Mouse (Mus musculus) neural tube, embryonic 12.5 days (tissue): ENCODE results near the gene Prr3. TPM values are rescaled to one million over a fixed set of nuclear protein-coding genes. Genes with fewer than 3 reads are reported as not detected.
"Not testable (repeated sequence)": the region's sequence is repeated elsewhere in the genome, so short reads cannot be mapped to it uniquely, and the experiment has no call there.

ENCODE experiments used
- ATAC-seq: fragments of 200-750 bp; cut with Nextera tagmentation; 2 replicates; pipeline ENCODE4 v1.8.0; 2017; ENCODE audit warnings: low read depth, mild to moderate bottlenecking, moderate TSS enrichment, moderate library complexity; ENCODE audit not compliant: low FRiP score
- H3K27ac ChIP-seq: fragments of 300-500 bp; sonication (generic); 2 replicates; pipeline ENCODE4 v1.5.1; 2016
- H3K27me3 ChIP-seq: fragments of 300-500 bp; sonication (generic); replicated peaks from 2 replicates; pipeline ENCODE4 v1.6.1; 2016; ENCODE audit warnings: mild to moderate bottlenecking
- H3K36me3 ChIP-seq: fragments of 300-500 bp; sonication (generic); 2 replicates; pipeline ENCODE4 v1.6.1; 2016; ENCODE audit warnings: mild to moderate bottlenecking
- H3K4me1 ChIP-seq: fragments of 300-500 bp; sonication (generic); 2 replicates; pipeline ENCODE4 v1.6.1; 2016
- H3K4me2 ChIP-seq: fragments of 300-500 bp; sonication (generic); replicated peaks from 2 replicates; pipeline ENCODE4 v1.6.1; 2016; ENCODE audit warnings: mild to moderate bottlenecking
- H3K4me3 ChIP-seq: fragments of 300-500 bp; sonication (generic); 2 replicates; pipeline ENCODE4 v1.5.1; 2016
- H3K9ac ChIP-seq: fragments of 300-500 bp; sonication (generic); 2 replicates; pipeline ENCODE4 v1.6.1; 2016; ENCODE audit warnings: mild to moderate bottlenecking
- H3K9me3 ChIP-seq: fragments of 300-500 bp; sonication (generic); 2 replicates; pipeline ENCODE4 v1.6.1; 2016; ENCODE audit warnings: mild to moderate bottlenecking
- WGBS: fragments of 180-500 bp; shearing (Covaris S2); methylation state at CpG from one replicate; pipeline ENCODE4 v1.1.7; 2016; 5-methylcytosine and 5-hydroxymethylcytosine counted together
- polyA plus RNA-seq: library from polyadenylated mRNA; unstranded; fragments of >200 nt; fragmentation: Nextera tagmentation; extraction: Ambion mirVana; gene quantifications from 2 replicates; pipeline ENCODE4 v1.2.1, GENCODE M21; 2016

Prr3 gene
- polyA plus RNA-seq, 1 experiment from 2014 or later = 50.9 TPM

DNA sequence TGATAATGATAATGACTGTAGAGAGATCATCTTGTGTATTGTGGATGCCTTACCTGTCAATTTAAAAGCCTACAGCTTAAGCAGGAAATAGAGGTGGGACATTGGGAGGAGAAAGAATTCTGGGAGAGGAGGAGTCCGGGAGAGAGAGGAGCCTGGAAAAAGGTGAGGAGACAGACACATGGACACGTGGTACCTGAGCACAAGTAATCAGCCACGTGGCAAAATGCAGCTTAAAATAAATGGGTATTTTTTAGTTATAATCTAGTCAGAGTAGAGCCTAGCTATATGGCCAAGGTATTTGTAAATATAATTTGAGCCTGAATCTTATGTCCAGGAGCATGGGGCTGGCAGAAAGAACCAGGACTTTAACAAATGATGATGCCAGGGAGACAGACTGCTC, 39.5 kb upstream of the Prr3 start:
- Histone ChIP-seq H3K9me3 (no peaks in the 10 kb centered on the region), H3K36me3 (peaks cover 7% of the 10 kb centered on the region), H3K4me1 (no peaks in the 10 kb centered on the region), H3K27ac (no peak overlapping the region), H3K9ac (no peak overlapping the region), H3K4me2 (no peak overlapping the region), H3K27me3 (no peaks in the 10 kb centered on the region), H3K4me3 (no peak overlapping the region)
- no peak for ATAC-seq
- 72% methylated on average over 3 of the region's 3 CpGs for WGBS

DNA sequence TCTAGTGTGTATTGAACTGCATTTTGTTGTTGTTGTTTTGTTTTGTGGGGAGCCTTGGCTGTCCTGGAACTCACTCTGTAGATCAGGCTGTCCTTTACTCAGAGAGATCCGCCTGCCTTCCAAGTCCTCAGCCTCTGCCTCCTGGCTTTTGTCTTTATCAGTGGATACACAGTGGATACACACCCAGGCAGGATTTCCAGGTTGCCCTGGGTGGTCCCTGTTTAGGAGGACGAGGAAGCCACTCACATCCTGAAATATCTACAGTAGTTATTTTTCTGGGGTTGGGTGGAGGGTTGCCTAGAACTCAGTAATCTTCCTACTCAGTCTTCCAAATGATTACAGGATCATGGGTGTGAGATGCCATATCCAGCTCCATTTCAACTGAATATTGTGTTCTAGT, 38.9 kb upstream of the Prr3 start:
- no peaks in the 10 kb centered on the region for H3K4me1 ChIP-seq
- H3K4me3 ChIP-seq = no peak overlapping the region
- H3K9me3 ChIP-seq = no peaks in the 10 kb centered on the region
- no peak overlapping the region for H3K9ac ChIP-seq
- H3K4me2 ChIP-seq = no peak overlapping the region
- ATAC-seq = no peak
- 72% methylated on average over 2 of the region's 2 CpGs for WGBS
- peaks cover 12% of the 10 kb centered on the region for H3K36me3 ChIP-seq
- no peaks in the 10 kb centered on the region for H3K27me3 ChIP-seq
- no peak overlapping the region for H3K27ac ChIP-seq

DNA sequence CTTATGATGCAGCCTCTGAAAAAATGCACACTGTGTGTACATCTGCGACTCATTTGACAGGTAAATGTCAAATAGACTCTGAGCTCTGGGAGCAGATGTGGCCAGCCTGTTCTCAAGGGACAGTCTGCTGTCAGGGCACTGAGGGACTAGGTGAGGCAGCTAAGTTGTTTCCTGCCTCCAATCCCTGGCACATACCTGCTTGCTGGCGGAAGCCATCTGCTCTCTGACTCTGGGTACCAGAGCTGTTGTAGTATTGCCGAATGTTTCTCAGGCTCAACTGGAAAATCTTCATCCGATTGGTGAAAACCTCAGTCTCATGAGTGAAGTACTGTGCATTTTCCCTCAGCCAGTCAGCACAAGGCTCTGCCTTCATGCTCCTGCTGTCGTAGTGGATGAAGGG, 37.0 kb upstream of the Prr3 start:
- H3K4me1 ChIP-seq = no peaks in the 10 kb centered on the region
- no peak for ATAC-seq
- no peaks in the 10 kb centered on the region for H3K27me3 ChIP-seq
- no peaks in the 10 kb centered on the region for H3K9me3 ChIP-seq
- H3K9ac ChIP-seq = no peak overlapping the region
- peaks cover 12% of the 10 kb centered on the region for H3K36me3 ChIP-seq
- no peak overlapping the region for H3K4me3 ChIP-seq
- no peak overlapping the region for H3K27ac ChIP-seq
- WGBS = 93% methylated on average over 5 of the region's 5 CpGs
- H3K4me2 ChIP-seq = no peak overlapping the region

DNA sequence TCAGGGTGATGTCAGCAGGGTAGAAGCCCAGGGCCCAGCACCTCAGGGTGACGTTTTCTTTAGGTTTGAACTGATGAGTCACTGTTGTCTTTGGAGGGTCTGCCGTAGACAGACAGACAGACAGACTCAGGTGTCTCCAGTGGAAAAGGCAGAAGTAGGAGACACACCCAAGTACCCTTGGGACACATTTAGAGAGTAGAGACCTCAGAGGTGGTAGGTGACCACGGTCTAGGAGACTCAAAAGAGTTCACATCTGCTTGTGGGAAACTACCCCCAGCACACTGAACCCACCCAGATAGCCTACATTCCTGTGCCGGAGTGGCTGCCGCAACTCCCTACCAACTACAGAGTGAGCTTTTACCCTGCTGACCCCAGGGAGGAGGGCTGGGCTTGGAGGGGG, 34.9 kb upstream of the Prr3 start:
- H3K4me2 ChIP-seq = no peak overlapping the region
- H3K27me3 ChIP-seq = no peaks in the 10 kb centered on the region
- H3K4me1 ChIP-seq = no peaks in the 10 kb centered on the region
- H3K9me3 ChIP-seq = no peaks in the 10 kb centered on the region
- no peak overlapping the region for H3K9ac ChIP-seq
- H3K36me3 ChIP-seq = peaks cover 12% of the 10 kb centered on the region
- 98% methylated on average over 5 of the region's 5 CpGs for WGBS
- no peak for ATAC-seq
- H3K27ac ChIP-seq = no peak overlapping the region
- no peak overlapping the region for H3K4me3 ChIP-seq

DNA sequence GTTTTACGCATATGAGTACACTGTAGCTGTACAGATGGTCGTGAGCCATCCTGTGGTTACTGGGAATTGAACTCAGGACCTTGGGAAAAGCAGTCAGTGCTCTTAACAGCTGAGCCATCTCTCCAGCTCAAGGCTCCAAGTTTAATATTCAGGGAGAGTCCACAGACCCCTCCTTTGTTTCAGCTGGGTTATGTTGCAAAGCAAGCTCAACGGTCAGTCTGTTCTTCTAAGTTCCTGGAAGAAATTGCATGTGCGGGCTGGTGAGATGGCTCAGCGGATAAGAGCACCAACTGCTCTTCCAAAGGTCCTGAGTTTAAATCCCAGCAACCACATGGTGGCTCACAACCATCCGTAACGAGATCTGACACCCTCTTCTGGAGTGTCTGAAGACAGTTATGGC, 24.4 kb upstream of the Prr3 start:
- ATAC-seq, H3K9ac ChIP-seq, H3K4me2 ChIP-seq, H3K27ac ChIP-seq, H3K27me3 ChIP-seq, H3K4me3 ChIP-seq, H3K4me1 ChIP-seq, H3K9me3 ChIP-seq: not testable (repeated sequence)
- WGBS = 95% methylated on average over 7 of the region's 7 CpGs
- peaks cover 13% of the 10 kb centered on the region for H3K36me3 ChIP-seq

DNA sequence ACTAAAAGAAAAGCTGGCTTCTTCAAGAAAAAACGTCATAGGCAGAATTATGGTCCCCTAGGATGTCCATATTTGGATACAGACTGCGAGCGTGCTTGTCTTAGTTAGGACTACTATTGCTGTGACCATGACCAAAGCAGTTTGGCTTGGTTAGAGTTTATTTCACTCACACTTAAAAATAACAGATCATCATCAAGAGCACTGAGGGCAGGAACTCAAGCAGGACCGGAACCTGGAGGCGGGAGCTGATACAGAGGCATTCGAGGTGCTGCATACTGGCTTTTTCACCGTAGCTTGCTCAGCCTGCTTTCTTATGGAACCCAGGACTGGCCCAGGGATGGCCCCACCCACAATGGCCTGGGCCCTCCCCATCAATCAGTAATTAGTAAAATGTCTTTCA, 23.3 kb upstream of the Prr3 start:
- Histone ChIP-seq H3K9ac (no peak overlapping the region), H3K36me3 (peaks cover 13% of the 10 kb centered on the region), H3K4me1 (no peaks in the 10 kb centered on the region), H3K9me3 (0 out of 2 replicates have a peak, but pooled peaks cover 5% of the 10 kb centered on the region), H3K27ac (no peak overlapping the region), H3K27me3 (no peaks in the 10 kb centered on the region), H3K4me2 (no peak overlapping the region), H3K4me3 (no peak overlapping the region)
- no peak for ATAC-seq
- WGBS = 97% methylated on average over 7 of the region's 7 CpGs

DNA sequence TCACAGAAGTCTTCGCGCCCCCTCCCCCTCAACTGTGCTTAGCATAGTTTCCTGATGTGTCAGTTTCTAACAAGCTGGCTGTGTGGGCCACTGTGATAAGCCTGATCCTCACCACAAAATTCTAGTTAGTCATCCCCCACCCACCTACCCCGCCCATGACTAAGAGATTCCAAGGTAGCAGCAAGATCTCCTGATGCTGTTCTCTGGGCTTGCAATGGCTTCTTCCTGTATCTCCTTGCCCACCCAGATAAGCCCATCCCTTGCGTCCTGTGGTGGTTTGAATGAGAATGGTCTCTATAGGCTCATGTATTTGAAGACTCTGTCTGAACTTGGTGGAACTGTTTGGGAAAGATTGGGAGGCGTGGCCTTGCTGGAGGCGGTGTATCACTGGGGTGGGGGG, 21.9 kb upstream of the Prr3 start:
- no peak overlapping the region for H3K9ac ChIP-seq
- peaks cover 13% of the 10 kb centered on the region for H3K36me3 ChIP-seq
- no peak overlapping the region for H3K27ac ChIP-seq
- H3K4me1 ChIP-seq = no peaks in the 10 kb centered on the region
- WGBS = 95% methylated on average over 6 of the region's 6 CpGs
- H3K4me2 ChIP-seq = no peak overlapping the region
- H3K27me3 ChIP-seq = no peaks in the 10 kb centered on the region
- H3K4me3 ChIP-seq = no peak overlapping the region
- H3K9me3 ChIP-seq = 0 out of 2 replicates have a peak, but pooled peaks cover 5% of the 10 kb centered on the region
- no peak for ATAC-seq

DNA sequence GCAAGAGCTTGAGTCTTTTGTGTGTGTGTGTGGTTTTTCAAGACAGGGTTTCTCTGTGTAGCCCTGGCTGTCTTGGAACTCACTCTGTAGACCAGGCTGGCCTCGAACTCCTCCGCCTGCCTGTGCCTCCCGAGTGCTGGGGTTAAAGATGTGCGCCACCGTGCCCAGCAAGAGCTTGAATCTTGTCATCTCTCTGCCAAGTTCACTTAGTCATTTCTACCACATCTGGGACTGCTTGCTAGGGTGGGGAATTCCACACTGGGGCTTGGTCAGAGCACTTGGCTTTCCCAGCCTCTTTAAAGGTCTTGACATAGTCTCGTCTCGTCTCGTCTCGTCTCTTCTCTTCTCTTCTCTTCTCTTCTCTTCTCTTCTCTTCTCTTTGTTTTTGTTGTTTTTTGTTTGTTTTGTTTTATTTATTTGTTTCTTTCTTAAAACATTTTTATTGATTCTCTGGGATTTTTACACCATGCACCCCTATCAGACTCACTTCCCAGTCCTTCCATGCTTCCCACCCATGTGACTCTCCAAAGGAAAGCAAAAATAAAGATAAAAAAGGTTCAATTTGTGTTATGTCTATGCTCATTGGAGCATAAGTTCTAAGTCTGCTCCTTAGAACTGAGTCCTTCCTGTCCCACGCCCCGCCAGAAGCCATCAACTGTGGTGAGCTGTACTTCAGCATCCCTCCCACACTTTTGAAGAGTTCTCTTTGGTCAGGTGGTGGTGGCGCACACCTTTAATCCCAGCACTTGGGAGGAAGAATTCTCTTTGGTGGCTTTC, 21.3 kb upstream of the Prr3 start:
- Histone ChIP-seq H3K27ac (no peak overlapping the region), H3K36me3 (peaks cover 8% of the 10 kb centered on the region; the same call in 1 of the 2 replicates), H3K9ac (no peak overlapping the region), H3K4me1 (peaks cover 3% of the 10 kb centered on the region; the same call in 1 of the 2 replicates), H3K27me3 (no peaks in the 10 kb centered on the region), H3K4me3 (no peak overlapping the region), H3K9me3 (no peaks in the 10 kb centered on the region), H3K4me2 (no peak overlapping the region)
- ATAC-seq = no peak
- 92% methylated on average over 12 of the region's 12 CpGs for WGBS

DNA sequence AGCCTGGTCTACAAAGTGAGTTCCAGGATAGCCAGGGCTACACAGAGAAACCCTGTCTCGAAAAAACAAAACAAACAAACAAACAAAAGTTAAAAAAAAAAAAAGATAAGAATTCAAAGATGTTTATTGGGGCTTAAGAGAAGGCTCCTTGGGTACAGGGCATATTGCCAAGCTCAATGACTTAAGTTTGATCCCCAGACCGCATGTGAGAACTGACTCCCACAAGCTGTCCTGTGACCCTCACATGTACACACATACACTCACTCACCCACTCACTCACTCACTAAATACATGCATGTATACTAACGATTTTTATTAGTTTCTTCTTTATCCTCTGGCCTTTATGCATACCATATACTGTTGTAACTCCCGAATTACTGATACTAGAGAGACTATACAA, 20.3 kb upstream of the Prr3 start:
- Histone ChIP-seq H3K4me3 (no peak overlapping the region), H3K4me2 (no peak overlapping the region), H3K36me3 (no peaks in the 10 kb centered on the region), H3K9ac (no peak overlapping the region), H3K4me1 (peaks cover 11% of the 10 kb centered on the region), H3K9me3 (no peaks in the 10 kb centered on the region), H3K27ac (no peak overlapping the region), H3K27me3 (no peaks in the 10 kb centered on the region)
- ATAC-seq = no peak
- WGBS = 84% methylated on average over 4 of the region's 4 CpGs

DNA sequence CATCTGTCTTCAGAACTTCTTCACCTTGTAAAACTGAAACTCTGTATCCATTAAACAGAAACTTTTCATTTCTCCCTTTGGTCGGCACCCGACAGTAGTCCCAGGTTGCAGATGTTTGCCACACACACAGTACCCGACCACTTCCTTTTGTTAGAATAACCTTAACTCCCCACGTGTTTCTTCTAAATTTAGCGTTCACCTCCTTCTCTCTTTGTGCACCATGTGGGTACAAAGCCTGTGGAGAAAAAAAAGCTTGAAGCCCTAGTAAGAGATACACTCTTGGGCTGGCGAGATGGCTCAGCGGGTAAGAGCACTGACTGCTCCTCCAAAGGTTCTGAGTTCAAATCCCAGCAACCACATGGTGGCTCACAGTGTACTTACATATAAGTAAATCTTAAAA, 19.3 kb upstream of the Prr3 start:
- Histone ChIP-seq H3K9ac (no peak overlapping the region), H3K4me3 (no peak overlapping the region), H3K27ac (no peak overlapping the region), H3K9me3 (no peaks in the 10 kb centered on the region), H3K27me3 (no peaks in the 10 kb centered on the region), H3K4me1 (peaks cover 13% of the 10 kb centered on the region), H3K4me2 (no peak overlapping the region), H3K36me3 (no peaks in the 10 kb centered on the region)
- 90% methylated on average over 7 of the region's 7 CpGs for WGBS
- ATAC-seq = no peak

DNA sequence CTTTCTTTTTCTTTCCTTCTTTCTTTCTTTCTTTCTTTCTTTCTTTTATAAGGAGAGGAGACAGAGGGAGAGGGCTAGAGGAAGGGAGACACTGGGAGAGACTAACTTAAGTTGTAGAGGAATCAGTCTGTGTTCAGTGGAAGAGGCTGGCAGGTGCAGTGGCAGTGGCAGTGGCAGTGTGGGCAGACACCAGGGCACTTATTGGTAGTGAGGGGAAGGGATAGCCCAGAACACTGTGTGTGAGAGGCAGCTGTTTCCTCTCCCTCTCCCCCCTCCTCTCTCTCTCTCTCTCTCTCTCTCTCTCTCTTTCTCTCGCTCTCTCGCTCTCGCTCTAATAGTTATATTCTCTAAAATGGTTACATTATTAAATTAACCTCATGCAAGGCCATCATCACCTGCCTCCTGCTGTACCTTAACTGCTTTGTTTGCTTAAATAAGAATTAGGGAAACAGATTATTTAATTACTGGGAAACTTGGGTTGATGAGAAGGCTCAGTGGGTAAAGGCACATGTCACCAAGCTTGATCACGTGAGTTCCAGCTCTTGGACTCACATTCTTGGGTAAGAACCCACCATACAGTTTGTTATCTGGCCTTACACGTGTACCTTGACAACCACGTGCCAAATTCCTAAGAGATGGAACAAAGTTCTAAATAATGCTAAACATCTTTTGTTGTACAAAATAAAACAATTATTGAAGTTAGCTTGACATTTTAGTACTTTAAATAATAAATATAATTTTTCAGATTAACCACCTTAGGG, 18.7 kb upstream of the Prr3 start:
- no peaks in the 10 kb centered on the region for H3K36me3 ChIP-seq
- 90% methylated on average over 6 of the region's 6 CpGs for WGBS
- H3K9ac ChIP-seq = no peak overlapping the region
- ATAC-seq = no peak
- H3K4me1 ChIP-seq = peaks cover 13% of the 10 kb centered on the region
- no peaks in the 10 kb centered on the region for H3K9me3 ChIP-seq
- no peak overlapping the region for H3K4me3 ChIP-seq
- H3K27ac ChIP-seq = no peak overlapping the region
- H3K4me2 ChIP-seq = no peak overlapping the region
- H3K27me3 ChIP-seq = no peaks in the 10 kb centered on the region

DNA sequence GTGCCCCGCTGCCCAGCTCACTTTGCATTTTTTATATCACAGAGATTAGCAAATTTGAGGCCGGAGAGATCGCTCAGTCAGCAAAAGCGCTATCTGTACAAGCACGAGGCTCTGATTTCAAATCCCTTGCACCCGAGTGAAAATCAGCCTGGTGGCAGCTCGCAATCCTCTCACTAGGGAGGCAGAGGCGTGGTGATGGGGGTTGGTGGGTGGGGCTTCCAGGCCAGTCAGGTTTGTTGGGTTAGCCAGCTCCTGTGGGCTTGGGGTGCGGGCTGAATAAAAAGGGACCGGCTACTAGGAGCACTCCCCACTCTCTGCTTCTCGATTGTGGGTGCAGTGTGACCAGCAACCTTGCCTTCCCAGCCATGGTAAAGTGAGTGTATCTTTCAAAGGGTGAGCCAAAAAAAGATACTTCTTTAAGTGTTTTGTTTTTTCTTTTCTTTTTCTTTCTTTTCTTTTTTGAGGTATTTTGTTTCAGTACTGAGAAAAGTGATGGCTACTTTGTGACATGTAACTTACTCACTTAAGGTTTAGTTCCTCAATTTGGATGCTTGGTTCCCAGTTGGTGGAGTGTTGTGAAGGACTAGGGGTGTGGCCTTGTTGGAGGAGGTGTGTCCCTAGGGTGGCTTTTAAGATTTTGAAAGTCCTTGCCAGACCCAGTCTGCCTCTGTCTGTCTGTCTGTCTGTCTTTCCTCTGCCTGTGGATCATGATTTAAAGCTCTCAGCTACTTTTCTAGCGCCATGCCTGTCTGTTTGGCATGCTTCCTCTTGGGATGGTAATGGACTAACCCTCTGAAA, 17.9 kb upstream of the Prr3 start:
- WGBS = 63% methylated on average over 12 of the region's 12 CpGs
- H3K36me3 ChIP-seq = no peaks in the 10 kb centered on the region

More for the DNA sequence above, 17.9 kb upstream of the Prr3 start:
- Histone ChIP-seq H3K4me1 (peaks cover 13% of the 10 kb centered on the region), H3K4me3 (no peak overlapping the region), H3K27ac (no peak overlapping the region), H3K9ac (no peak overlapping the region), H3K9me3 (no peaks in the 10 kb centered on the region), H3K4me2 (no peak overlapping the region), H3K27me3 (no peaks in the 10 kb centered on the region)
- ATAC-seq = no peak
